Mouse (Mus musculus): ENCODE results near the gene Dnah7a. TPM values are rescaled to one million over a fixed set of nuclear protein-coding genes. Genes with fewer than 3 reads are reported as not detected.

Gene Dnah7a
- polyA plus RNA-seq (2014; fragmentation: Illumina TruSeq; extraction: RNeasy Lipid Tissue Mini Kit (QIAGEN cat#74804); ENCODE audit: low read depth, low replicate concordance), result 74.5 TPM

DNA sequence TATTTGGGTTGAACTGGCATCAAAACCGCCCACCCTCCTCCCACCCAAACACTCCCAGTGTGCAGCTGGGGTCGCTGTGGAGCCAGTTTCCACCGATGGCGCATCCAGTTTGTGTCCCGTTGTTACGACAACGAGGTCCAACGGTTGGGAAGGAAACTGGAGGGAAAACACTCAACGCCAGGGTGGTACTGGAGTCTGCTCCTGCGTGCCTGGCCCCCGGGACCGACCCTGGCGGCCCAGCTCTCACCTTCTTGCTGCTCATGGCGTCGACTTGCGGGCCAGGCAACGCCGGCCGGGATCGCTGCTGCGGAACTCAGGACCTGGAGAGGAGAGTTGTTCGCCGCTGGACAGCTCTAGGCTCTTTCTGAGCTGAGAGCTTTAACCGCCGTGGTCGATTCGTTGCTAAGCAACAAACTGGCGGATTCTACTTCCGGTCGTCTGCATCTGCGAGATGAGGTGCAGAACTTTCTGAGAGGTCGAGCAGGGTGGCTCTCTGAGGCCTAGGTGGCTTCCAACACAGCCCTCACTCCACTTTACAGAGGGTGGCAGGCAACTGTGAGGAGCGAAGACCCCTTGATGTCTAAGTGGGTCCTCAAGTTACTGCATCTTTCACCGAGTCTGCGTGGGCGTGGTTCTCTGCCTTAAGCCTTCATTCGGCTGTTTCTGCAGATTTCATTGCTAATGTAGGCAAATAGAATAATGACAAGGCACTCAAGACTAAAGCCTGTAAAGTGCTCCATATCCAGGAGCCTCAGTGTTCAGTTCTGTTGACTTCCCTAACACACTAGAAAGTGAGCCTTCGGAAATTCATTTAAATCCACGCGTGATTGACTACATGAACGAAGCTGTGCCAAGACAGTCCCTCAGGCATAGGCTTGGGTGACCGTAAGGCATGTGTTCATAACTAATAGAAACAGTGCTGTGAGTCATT is at the start of gene Dnah7a:
TSS of gene Dnah7a (minus strand) at position 354 of the 931 bp plus-strand sequence.

DNA sequence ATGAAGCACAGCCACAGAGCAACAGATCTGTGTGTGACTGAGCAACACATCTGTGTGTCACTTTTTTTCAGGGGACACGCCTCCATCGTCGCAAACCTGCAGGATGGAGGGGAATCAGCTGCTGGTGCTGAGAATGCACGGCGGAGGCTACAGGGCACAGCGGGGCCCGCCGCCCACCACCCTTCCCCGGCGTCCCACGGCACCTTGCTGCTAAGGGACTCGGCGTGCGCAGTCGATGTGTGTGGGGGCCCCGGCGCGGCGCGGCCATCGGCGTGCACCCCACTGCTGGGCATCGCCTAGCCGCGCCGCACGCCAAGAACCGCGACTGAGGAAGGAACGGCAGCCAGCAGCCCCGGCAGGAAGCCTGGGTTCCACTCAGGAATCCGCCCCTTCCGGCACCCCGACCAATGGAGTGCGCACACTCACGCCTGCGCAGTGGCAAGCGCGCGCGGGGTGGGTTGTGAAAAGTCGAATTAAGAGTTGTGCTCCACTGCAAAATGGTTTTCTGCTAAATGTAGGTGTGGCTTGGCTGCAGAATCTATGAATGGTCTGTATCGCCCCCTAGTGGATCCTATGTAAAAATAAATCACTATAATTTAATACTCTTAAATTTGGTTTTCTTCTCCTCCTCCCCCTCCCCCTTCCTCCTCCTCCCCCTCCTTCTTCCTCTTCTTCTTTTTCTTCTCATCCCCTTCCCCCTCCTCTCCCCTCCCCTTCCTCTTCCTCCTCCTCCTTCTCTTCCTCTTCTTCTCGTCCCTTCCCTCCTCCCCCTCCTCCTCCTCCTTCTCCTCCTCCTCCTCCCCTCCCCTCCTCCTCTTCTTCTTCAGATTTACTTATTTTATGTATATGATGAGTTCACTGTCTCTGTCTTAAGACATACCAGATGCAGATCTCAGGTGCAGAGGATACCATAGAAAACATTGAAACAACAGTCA is 354.0 kb downstream of the Dnah7a start, which contains the start of the genes Asdurf, Gm28551 and Asnsd1:
TSS of gene Asdurf (minus strand) at position 293 of the 935 bp plus-strand sequence.
TSS of gene Gm28551 (minus strand) at position 341 of the 935 bp plus-strand sequence.
TSS of gene Asnsd1 (minus strand) at position 426 of the 935 bp plus-strand sequence.

Other genes with a start within 250 kb of the Dnah7a start
- gene Stk17b, start 78.4 kb upstream of the Dnah7a start, polyA plus RNA-seq (2014; fragmentation: Illumina TruSeq; extraction: RNeasy Lipid Tissue Mini Kit (QIAGEN cat#74804); ENCODE audit: low read depth, low replicate concordance), result 76.3 TPM